Mouse (Mus musculus) thymus, adult 2 months (tissue): Measurements from ENCODE around the gene B4galt5. TPM values are rescaled to one million over a fixed set of nuclear protein-coding genes. Genes with fewer than 3 reads are reported as not detected.

Experiments
- DNase-seq: peaks from one replicate; pipeline ENCODE4 v3.0.0; 2021
- H3K27ac ChIP-seq: fragments of 200-500 bp; 2 replicates; pipeline ENCODE4 v1.5.1; 2012; ENCODE audit warnings: low read length, control low read depth; ENCODE audit not compliant: control insufficient read depth, insufficient read depth
- H3K27me3 ChIP-seq: fragments of 200-500 bp; 2 replicates; pipeline ENCODE4 v1.6.1; 2012; ENCODE audit warnings: mild to moderate bottlenecking, low read length, moderate library complexity, mixed read lengths; ENCODE audit not compliant: control insufficient read depth, insufficient read depth
- H3K36me3 ChIP-seq: fragments of 200-500 bp; 2 replicates; pipeline ENCODE4 v1.6.1; 2012; ENCODE audit warnings: mild to moderate bottlenecking, low read length, moderate library complexity; ENCODE audit not compliant: control insufficient read depth, insufficient read depth
- H3K4me1 ChIP-seq: fragments of 200-500 bp; replicated peaks from 2 replicates; pipeline ENCODE4 v1.6.1; 2012; ENCODE audit warnings: low read length; ENCODE audit not compliant: control insufficient read depth, insufficient read depth
- H3K4me3 ChIP-seq: fragments of 200-500 bp; 2 replicates; pipeline ENCODE4 v1.5.1; 2012; ENCODE audit warnings: mild to moderate bottlenecking, low read length, control low read depth, moderate library complexity; ENCODE audit not compliant: control insufficient read depth, insufficient read depth
- CTCF ChIP-seq: fragments of 200-500 bp; IDR thresholded peaks from 2 replicates; pipeline ENCODE4 v1.5.1; 2012; ENCODE audit warnings: mild to moderate bottlenecking, control low read depth, low read length, moderate library complexity, borderline replicate concordance; ENCODE audit not compliant: control insufficient read depth, poor library complexity, insufficient read depth; ENCODE audit errors: extremely low read depth
- POLR2A ChIP-seq: fragments of 200-500 bp; IDR thresholded peaks from 2 replicates; pipeline ENCODE4 v1.6.1; 2012; ENCODE audit warnings: mild to moderate bottlenecking, low read length, control low read depth, moderate library complexity; ENCODE audit not compliant: control insufficient read depth, poor library complexity, insufficient read depth; ENCODE audit errors: extremely low read depth
- WGBS: fragments of 180-500 bp; shearing (Covaris S2); methylation state at CpG from one replicate; pipeline ENCODE4 v1.1.7; 2018; 5-methylcytosine and 5-hydroxymethylcytosine counted together
- polyA plus RNA-seq: library from polyadenylated mRNA; depleted of rRNA; stranded (reverse); fragments of >200 nt; gene quantifications from 2 replicates; pipeline ENCODE4 v1.2.3, GENCODE M21; 2012

Gene B4galt5
- polyA plus RNA-seq, 1 experiment, result 10.9 TPM

DNA sequence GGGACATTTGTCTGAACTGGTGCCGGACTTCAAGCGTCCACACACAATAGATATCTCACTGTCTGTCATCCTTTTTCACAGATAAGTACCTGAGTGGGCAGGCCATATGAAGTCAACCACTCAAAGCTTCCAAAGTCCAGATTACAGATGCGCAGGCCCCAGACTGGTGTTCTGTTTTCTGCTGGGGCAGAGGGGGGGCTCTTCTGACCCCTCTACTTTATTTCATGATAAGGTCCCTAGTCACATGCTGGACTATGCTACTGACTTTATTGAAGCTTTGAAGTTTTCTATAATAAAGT lies 11.8 kb downstream of the B4galt5 start:
- Histone ChIP-seq H3K27me3 (no peaks in the 10 kb centered on the region), H3K4me3 (no peak overlapping the region), H3K4me1 (peaks cover 15% of the 10 kb centered on the region), H3K36me3 (no peaks in the 10 kb centered on the region), H3K27ac (no peak overlapping the region)
- TF ChIP-seq POLR2A (no peak), CTCF (no peak)
- no peak for DNase-seq
- WGBS, result 94% methylated on average over 3 of the region's 3 CpGs

DNA sequence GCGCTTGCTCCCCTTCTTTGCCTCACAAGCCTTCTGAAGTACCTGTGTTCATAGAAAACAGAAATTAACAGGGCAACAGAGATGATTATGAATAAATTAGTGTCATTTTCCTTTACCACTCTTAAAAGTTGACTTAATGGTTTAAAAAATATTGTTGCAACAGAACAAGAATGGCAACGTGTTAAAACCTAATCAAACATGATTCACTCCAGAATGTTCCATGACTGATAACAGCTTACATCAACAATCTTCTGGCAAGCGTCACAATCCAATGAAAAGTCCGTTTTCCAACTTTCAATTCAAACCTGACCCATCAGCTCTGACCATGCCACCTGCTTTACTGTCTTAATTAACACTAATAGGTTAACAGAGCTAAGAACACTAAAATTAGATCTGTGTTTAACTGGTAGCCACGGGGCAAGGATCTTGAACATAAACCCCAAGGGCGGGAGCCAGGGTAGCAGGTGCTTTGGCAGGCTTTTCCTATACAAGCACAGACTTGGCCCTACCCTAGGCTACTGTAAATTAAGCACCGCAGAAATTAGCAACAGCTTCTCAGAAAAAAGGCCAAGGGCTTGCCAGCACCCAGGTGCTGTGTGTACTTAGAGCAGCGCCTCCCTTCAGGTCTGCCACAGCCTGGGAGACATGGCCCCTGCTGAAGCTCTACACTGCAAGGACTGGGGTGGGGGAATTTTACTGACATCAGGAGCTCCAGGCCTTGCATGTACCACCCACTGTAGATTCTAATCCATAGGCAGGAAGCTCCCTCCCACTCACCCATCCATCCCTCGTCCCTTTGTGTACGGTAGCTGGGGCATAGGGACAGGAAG lies 12.4 kb downstream of the B4galt5 start:
- 84% methylated on average over 10 of the region's 10 CpGs for WGBS
- no peak overlapping the region for H3K27ac ChIP-seq
- no peak for DNase-seq
- TF ChIP-seq POLR2A (no peak), CTCF (no peak)
- peaks cover 15% of the 10 kb centered on the region for H3K4me1 ChIP-seq
- H3K4me3 ChIP-seq, result no peak overlapping the region
- no peaks in the 10 kb centered on the region for H3K36me3 ChIP-seq
- H3K27me3 ChIP-seq, result no peaks in the 10 kb centered on the region

DNA sequence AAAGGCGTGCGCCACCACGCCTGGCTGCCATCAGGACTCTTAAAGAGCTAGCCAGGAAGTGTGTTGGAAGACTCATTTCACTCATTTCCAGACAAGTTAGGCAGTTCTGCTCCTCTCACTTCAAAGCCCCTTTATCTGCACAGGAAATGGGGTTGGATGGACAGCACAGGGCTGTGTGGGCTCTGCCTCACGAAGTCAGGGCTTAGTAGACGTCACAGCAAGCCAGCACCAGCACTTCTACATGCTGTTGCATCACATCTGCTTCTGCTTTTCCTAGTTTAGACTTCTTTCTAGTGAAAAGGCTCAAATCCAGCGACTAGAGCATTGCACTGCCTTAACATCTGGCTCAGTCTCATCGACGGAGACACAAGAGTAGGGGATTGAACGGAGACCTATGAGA lies 13.9 kb downstream of the B4galt5 start:
- no peaks in the 10 kb centered on the region for H3K36me3 ChIP-seq
- no peak for TF ChIP-seq POLR2A
- no peak for TF ChIP-seq CTCF
- peaks cover 15% of the 10 kb centered on the region for H3K4me1 ChIP-seq
- no peaks in the 10 kb centered on the region for H3K27me3 ChIP-seq
- 56% methylated on average over 9 of the region's 9 CpGs for WGBS
- no peak overlapping the region for H3K27ac ChIP-seq
- DNase-seq, result no peak
- no peak overlapping the region for H3K4me3 ChIP-seq

DNA sequence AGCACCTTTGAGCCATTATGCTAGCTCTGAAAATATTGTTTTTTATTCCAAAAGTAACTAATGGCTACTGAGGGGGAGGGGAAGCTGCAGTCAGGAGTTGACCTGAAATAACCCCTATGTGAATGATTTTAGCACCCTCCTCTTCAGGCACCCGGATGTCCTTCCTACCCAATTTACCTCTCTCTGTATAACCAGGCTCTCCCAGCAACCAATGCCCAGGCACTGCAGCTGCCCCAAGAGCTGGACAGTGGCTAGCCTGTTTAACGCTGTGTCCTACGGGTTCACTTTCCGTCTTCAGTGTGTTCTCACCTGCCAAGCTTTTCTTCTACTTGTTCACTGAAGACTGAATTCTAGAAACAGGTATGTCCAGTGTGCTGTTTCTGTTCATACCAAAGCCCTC lies 14.7 kb downstream of the B4galt5 start:
- no peak for DNase-seq
- no peak for TF ChIP-seq CTCF
- no peak for TF ChIP-seq POLR2A
- Histone ChIP-seq H3K4me1 (peaks cover 15% of the 10 kb centered on the region), H3K36me3 (no peaks in the 10 kb centered on the region), H3K27ac (no peak overlapping the region), H3K27me3 (no peaks in the 10 kb centered on the region), H3K4me3 (no peak overlapping the region)
- WGBS, result 90% methylated on average over 4 of the region's 4 CpGs

DNA sequence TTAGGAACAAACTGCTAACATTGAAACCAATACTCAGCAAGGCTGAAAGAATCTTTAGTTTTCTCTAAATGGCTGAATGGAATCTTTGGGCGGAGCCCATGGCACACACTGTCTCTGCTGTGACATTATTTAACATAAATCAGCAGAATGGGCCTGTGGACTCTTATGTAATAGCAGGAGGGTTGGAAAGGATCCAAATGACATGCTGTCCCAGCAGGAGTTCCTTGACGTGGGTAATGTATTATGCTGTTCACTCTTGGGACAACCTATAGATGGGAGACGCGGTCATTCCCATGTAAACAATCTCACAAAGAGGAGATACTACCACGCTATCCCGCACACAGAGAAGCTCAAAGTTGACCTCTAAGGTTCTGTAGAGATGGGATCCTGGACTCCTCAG lies 15.5 kb downstream of the B4galt5 start:
- 95% methylated on average over 6 of the region's 6 CpGs for WGBS
- H3K27me3 ChIP-seq, result no peaks in the 10 kb centered on the region
- no peak for DNase-seq
- no peak overlapping the region for H3K4me3 ChIP-seq
- H3K27ac ChIP-seq, result no peak overlapping the region
- TF ChIP-seq POLR2A (no peak), CTCF (no peak)
- H3K4me1 ChIP-seq, result peaks cover 15% of the 10 kb centered on the region
- no peaks in the 10 kb centered on the region for H3K36me3 ChIP-seq

DNA sequence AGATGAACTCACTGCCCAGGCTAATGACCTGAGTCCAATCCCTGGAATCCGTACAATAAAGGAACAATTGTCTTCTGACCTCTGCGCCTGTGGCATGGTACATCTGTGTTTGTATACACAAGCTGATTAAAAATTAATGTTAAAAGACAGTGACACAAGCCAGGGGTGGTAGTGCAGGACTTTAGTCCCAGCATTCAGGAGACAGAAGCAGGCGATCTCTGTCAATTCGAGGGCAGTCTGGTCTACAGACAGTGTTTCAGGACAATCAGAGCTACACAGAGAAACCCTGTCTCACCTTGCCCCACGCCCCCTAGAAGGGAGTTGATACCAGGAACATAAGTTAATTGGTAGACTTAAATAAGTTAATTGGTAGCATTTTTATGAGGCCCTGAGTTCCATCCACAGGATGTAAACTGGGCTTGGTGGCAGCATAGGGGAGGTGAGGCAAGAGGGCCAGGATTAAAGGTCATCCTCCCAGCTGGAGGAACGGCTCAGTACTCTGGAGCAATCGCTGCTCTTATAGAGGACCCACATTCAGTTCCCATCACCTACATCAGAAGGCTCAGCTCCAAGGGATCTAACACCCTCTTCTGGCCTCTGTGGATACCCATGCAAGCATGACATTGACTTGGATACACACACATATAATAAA lies 16.5 kb downstream of the B4galt5 start:
- H3K27ac ChIP-seq, result no peak overlapping the region
- H3K27me3 ChIP-seq, result no peaks in the 10 kb centered on the region
- DNase-seq, result no peak

DNA sequence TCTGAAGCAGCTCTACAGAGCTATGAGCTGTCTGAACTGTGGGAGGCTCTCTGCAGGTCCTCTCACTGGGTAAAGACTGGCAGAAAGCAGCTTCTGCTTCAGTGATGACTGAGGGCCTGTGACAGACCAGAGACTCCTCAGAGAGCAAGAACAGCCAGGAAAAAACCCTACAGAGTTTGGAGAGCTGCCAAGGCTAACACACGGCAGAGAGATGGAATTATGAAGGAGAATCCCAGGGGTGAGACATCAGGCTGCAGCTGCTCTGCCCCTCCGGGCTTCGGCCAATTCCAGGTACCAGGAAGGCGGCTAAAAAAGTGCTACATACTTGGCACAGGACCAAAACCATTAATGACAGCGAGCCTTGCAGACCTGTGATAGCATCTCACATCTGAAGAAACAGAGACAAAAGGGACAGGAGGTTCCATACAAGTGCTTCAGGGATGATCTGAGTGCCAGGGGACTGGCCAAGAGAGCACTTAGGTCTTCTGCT lies 17.5 kb downstream of the B4galt5 start:
- no peak overlapping the region for H3K27ac ChIP-seq
- H3K27me3 ChIP-seq, result no peaks in the 10 kb centered on the region
- H3K36me3 ChIP-seq, result no peaks in the 10 kb centered on the region
- no peak for TF ChIP-seq CTCF
- WGBS, result 77% methylated on average over 5 of the region's 5 CpGs
- peaks cover 15% of the 10 kb centered on the region for H3K4me1 ChIP-seq
- DNase-seq, result no peak
- no peak overlapping the region for H3K4me3 ChIP-seq

More for the DNA sequence above, 16.5 kb downstream of the B4galt5 start:
- 96% methylated on average over 7 of the region's 7 CpGs for WGBS
- H3K4me3 ChIP-seq, result no peak overlapping the region
- H3K4me1 ChIP-seq, result peaks cover 15% of the 10 kb centered on the region
- TF ChIP-seq POLR2A, result no peak
- no peak for TF ChIP-seq CTCF
- no peaks in the 10 kb centered on the region for H3K36me3 ChIP-seq
